Mouse (Mus musculus): Measurements from ENCODE around the gene Abcc4.

Gene Abcc4

GRCm38 (mm10) chr14:118638447-118639275 is 67.4 kb downstream of the Abcc4 start:
- DNase-seq (ENCODE audit: low spot score): no peak

- DNase-seq (ENCODE audit: low spot score): no peak
Measured at GRCm38 (mm10) chr14:118635493-118636183, 70.4 kb downstream of the Abcc4 start.

GRCm38 (mm10) chr14:118629649-118630048 is 76.4 kb downstream of the Abcc4 start:
- no peak for DNase-seq (ENCODE audit: low spot score)

GRCm38 (mm10) chr14:118621449-118621789 is 84.6 kb downstream of the Abcc4 start:
- DNase-seq (ENCODE audit: low spot score): no peak

GRCm38 (mm10) chr14:118620773-118621448 is 85.1 kb downstream of the Abcc4 start:
- no peak for DNase-seq (ENCODE audit: low spot score)

- peak; percentile 46 for DNase-seq (ENCODE audit: low spot score)
Measured at GRCm38 (mm10) chr14:118616698-118617311, 89.2 kb downstream of the Abcc4 start.

- no peak for DNase-seq (ENCODE audit: low spot score)
Measured at GRCm38 (mm10) chr14:118613734-118614133, 92.3 kb downstream of the Abcc4 start.

- DNase-seq (ENCODE audit: low spot score): no peak
Measured at GRCm38 (mm10) chr14:118611714-118612113, 94.3 kb downstream of the Abcc4 start.

GRCm38 (mm10) chr14:118610786-118611185 is 95.2 kb downstream of the Abcc4 start:
- no peak for DNase-seq (ENCODE audit: low spot score)

- DNase-seq (ENCODE audit: low spot score): no peak
Measured at GRCm38 (mm10) chr14:118608816-118609465, 97.1 kb downstream of the Abcc4 start.

GRCm38 (mm10) chr14:118608317-118608716 is 97.7 kb downstream of the Abcc4 start:
- DNase-seq (ENCODE audit: low spot score): no peak

GRCm38 (mm10) chr14:118606476-118606875 is 99.5 kb downstream of the Abcc4 start:
- no peak for DNase-seq (ENCODE audit: low spot score)

GRCm38 (mm10) chr14:118604903-118605302 is 101.1 kb downstream of the Abcc4 start:
- DNase-seq (ENCODE audit: low spot score): no peak

GRCm38 (mm10) chr14:118602031-118602430 is 104.0 kb downstream of the Abcc4 start:
- DNase-seq (ENCODE audit: low spot score): no peak

- no peak for DNase-seq (ENCODE audit: low spot score)
Measured at GRCm38 (mm10) chr14:118600746-118601145, 105.3 kb downstream of the Abcc4 start.

- no peak for DNase-seq (ENCODE audit: low spot score)
Measured at GRCm38 (mm10) chr14:118598757-118599156, 107.3 kb downstream of the Abcc4 start.

GRCm38 (mm10) chr14:118594463-118594862 is 111.6 kb downstream of the Abcc4 start:
- DNase-seq (ENCODE audit: low spot score): no peak

- peak; percentile 47 for DNase-seq (ENCODE audit: low spot score)
Measured at GRCm38 (mm10) chr14:118591477-118592403, 114.3 kb downstream of the Abcc4 start.

- DNase-seq (ENCODE audit: low spot score): no peak
Measured at GRCm38 (mm10) chr14:118582333-118582941, 123.6 kb downstream of the Abcc4 start.

- DNase-seq (ENCODE audit: low spot score): no peak
Measured at GRCm38 (mm10) chr14:118581673-118582072, 124.3 kb downstream of the Abcc4 start.

Data from left cerebral cortex, adult 11 months (tissue).